Mouse (Mus musculus) cortical plate, adult 2 months (tissue): ENCODE measurements around the gene Aff1. TPM values are rescaled to one million over a fixed set of nuclear protein-coding genes. Genes with fewer than 3 reads are reported as not detected.

ENCODE experiments used
- H3K27ac ChIP-seq: fragments of 200-500 bp; 2 replicates; pipeline ENCODE4 v1.5.1; 2012; ENCODE audit warnings: low read length, control low read depth, inconsistent platforms; ENCODE audit not compliant: insufficient read depth
- H3K4me1 ChIP-seq: fragments of 200-500 bp; 2 replicates; pipeline ENCODE4 v1.6.1; 2011; ENCODE audit warnings: low read length; ENCODE audit not compliant: control insufficient read depth, insufficient read depth
- H3K4me3 ChIP-seq: fragments of 200-500 bp; 2 replicates; pipeline ENCODE4 v1.5.1; 2011; ENCODE audit warnings: mild to moderate bottlenecking, low read length, control low read depth; ENCODE audit not compliant: insufficient read depth
- CTCF ChIP-seq: fragments of 200-500 bp; IDR thresholded peaks from 2 replicates; pipeline ENCODE4 v1.5.1; 2011; ENCODE audit warnings: mild to moderate bottlenecking, control low read depth, low read length; ENCODE audit not compliant: insufficient read depth; ENCODE audit errors: extremely low read depth
- POLR2A ChIP-seq: fragments of 200-500 bp; IDR thresholded peaks from 2 replicates; pipeline ENCODE4 v1.6.1; 2011; ENCODE audit warnings: mild to moderate bottlenecking, low read length, control low read depth; ENCODE audit not compliant: insufficient read depth; ENCODE audit errors: extremely low read depth
- polyA plus RNA-seq: library from polyadenylated mRNA; depleted of rRNA; stranded (reverse); fragments of >200 nt; gene quantifications from 2 replicates; pipeline ENCODE4 v1.2.3, GENCODE M21; 2012

Aff1 gene
- polyA plus RNA-seq, 1 experiment = 3.6 TPM

- TF ChIP-seq POLR2A = no peak
- Histone ChIP-seq H3K27ac (no peak overlapping the region), H3K4me3 (no peak overlapping the region), H3K4me1 (no peaks in the 10 kb centered on the region)
Observed at GRCm38 (mm10) chr5:103665876-103666275, 26.3 kb upstream of the Aff1 start.

- H3K27ac ChIP-seq = no peak overlapping the region
- H3K4me3 ChIP-seq = no peak overlapping the region
- no peak for TF ChIP-seq POLR2A
- no peak for TF ChIP-seq CTCF
- no peaks in the 10 kb centered on the region for H3K4me1 ChIP-seq
Observed at GRCm38 (mm10) chr5:103671858-103672257, 20.3 kb upstream of the Aff1 start.

GRCm38 (mm10) chr5:103673611-103674010 is 18.6 kb upstream of the Aff1 start:
- Histone ChIP-seq H3K4me1 (no peaks in the 10 kb centered on the region), H3K4me3 (no peak overlapping the region), H3K27ac (no peak overlapping the region)
- no peak for TF ChIP-seq POLR2A
- TF ChIP-seq CTCF = no peak

- no peak overlapping the region for H3K27ac ChIP-seq
- no peak overlapping the region for H3K4me3 ChIP-seq
- no peak for TF ChIP-seq CTCF
- TF ChIP-seq POLR2A = no peak
- no peaks in the 10 kb centered on the region for H3K4me1 ChIP-seq
Observed at GRCm38 (mm10) chr5:103674482-103674881, 17.7 kb upstream of the Aff1 start.

- no peak for TF ChIP-seq CTCF
- TF ChIP-seq POLR2A = no peak
- no peak overlapping the region for H3K4me3 ChIP-seq
- no peaks in the 10 kb centered on the region for H3K4me1 ChIP-seq
- no peak overlapping the region for H3K27ac ChIP-seq
Observed at GRCm38 (mm10) chr5:103676289-103676881, 15.8 kb upstream of the Aff1 start.

- Histone ChIP-seq H3K27ac (no peak overlapping the region), H3K4me1 (no peaks in the 10 kb centered on the region), H3K4me3 (no peak overlapping the region)
- TF ChIP-seq POLR2A = no peak
Observed at GRCm38 (mm10) chr5:103677894-103678293, 14.3 kb upstream of the Aff1 start.

GRCm38 (mm10) chr5:103678974-103679373 is 13.2 kb upstream of the Aff1 start:
- no peaks in the 10 kb centered on the region for H3K4me1 ChIP-seq
- H3K27ac ChIP-seq = no peak overlapping the region
- H3K4me3 ChIP-seq = no peak overlapping the region
- TF ChIP-seq CTCF (no peak), POLR2A (no peak)

GRCm38 (mm10) chr5:103680381-103680780 is 11.8 kb upstream of the Aff1 start:
- no peak overlapping the region for H3K4me3 ChIP-seq
- no peak overlapping the region for H3K27ac ChIP-seq
- TF ChIP-seq POLR2A (no peak), CTCF (peak; percentile 96)
- no peaks in the 10 kb centered on the region for H3K4me1 ChIP-seq

- no peak overlapping the region for H3K4me3 ChIP-seq
- no peak for TF ChIP-seq CTCF
- TF ChIP-seq POLR2A = no peak
- H3K4me1 ChIP-seq = no peaks in the 10 kb centered on the region
- no peak overlapping the region for H3K27ac ChIP-seq
Observed at GRCm38 (mm10) chr5:103681824-103682223, 10.3 kb upstream of the Aff1 start.

GRCm38 (mm10) chr5:103689645-103690044 is 2.5 kb upstream of the Aff1 start:
- H3K27ac ChIP-seq = no peak overlapping the region
- no peaks in the 10 kb centered on the region for H3K4me1 ChIP-seq
- TF ChIP-seq POLR2A (no peak), CTCF (no peak)
- no peak overlapping the region for H3K4me3 ChIP-seq

- no peaks in the 10 kb centered on the region for H3K4me1 ChIP-seq
- TF ChIP-seq CTCF = no peak
- no peak for TF ChIP-seq POLR2A
- H3K27ac ChIP-seq = no peak overlapping the region
- no peak overlapping the region for H3K4me3 ChIP-seq
Observed at GRCm38 (mm10) chr5:103690190-103690589, 2.0 kb upstream of the Aff1 start.
